Mouse (Mus musculus) G1E (cell line): Measurements from ENCODE around the gene Cebpb.

Experiments used
- CTCF ChIP-seq: IDR thresholded peaks from 2 replicates; pipeline ENCODE4 v1.5.1; 2012; ENCODE audit warnings: low read depth, low read length, inconsistent platforms, mixed read lengths
- GATA1 ChIP-seq: IDR thresholded peaks from 2 replicates; pipeline ENCODE4 v1.6.1; 2012; ENCODE audit warnings: borderline replicate concordance, low read length, inconsistent platforms, mixed read lengths
- POLR2AphosphoS5 ChIP-seq: IDR thresholded peaks from 2 replicates; pipeline ENCODE4 v1.6.1; 2012; ENCODE audit warnings: low read depth, low read length, inconsistent platforms; ENCODE audit not compliant: insufficient replicate concordance
- TAL1 ChIP-seq: conservative IDR thresholded peaks from 2 replicates; pipeline ENCODE4 v1.6.1; 2012; ENCODE audit warnings: low read depth, low read length, inconsistent platforms, mixed read lengths

DNA sequence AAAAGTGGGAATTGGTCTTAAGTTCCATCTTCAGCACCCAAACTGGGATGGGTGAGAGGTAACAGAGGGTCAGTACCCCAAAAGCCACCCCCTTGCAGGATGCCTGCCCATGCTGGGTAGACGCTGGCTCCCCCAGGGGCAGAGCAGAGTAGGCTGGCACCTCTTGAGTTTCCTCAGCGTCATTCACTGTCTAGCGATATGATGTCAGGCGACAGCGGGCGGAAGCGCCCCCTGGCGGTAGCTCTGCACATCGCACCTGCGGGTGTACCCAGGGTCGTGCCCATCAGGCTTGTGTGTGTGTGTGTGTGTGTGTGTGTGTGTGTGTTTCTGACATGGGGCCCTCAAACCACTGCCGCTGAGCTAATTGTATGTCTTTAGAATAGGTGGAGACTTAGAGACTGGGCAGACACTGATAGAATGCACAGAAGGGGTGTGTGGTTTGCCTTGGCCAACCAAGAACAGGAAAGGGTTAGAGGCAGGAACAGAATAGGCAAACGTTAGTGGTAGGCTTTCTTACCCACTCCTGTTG, 8.7 kb upstream of the Cebpb start:
- TF ChIP-seq CTCF (peak; percentile 99), GATA1 (no peak), POLR2AphosphoS5 (no peak), TAL1 (no peak)
